Mouse (Mus musculus) brain, embryonic 14.5 days (tissue): Measurements from ENCODE around the gene Wbp2. TPM values are rescaled to one million over a fixed set of nuclear protein-coding genes. Genes with fewer than 3 reads are reported as not detected.
"Not testable (repeated sequence)": the region's sequence is repeated elsewhere in the genome, so short reads cannot be mapped to it uniquely, and the experiment has no call there.

Source experiments
- DNase-seq: peaks from one replicate; pipeline ENCODE4 v3.0.0-alpha.2; 2011; ENCODE audit warnings: low read depth
- CTCF ChIP-seq: fragments of 200-500 bp; IDR thresholded peaks from 2 replicates; pipeline ENCODE4 v1.5.1; 2012; ENCODE audit warnings: inconsistent platforms, mild to moderate bottlenecking, moderate library complexity, borderline replicate concordance; ENCODE audit not compliant: insufficient read depth, insufficient read length; ENCODE audit errors: extremely low read depth
- POLR2A ChIP-seq: fragments of 200-500 bp; IDR thresholded peaks from 2 replicates; pipeline ENCODE4 v1.6.1; 2012; ENCODE audit warnings: mild to moderate bottlenecking, inconsistent platforms, borderline replicate concordance; ENCODE audit not compliant: poor library complexity, insufficient read depth, insufficient read length, severe bottlenecking; ENCODE audit errors: extremely low read depth
- polyA plus RNA-seq: library from polyadenylated mRNA; depleted of rRNA; stranded (reverse); fragments of >200 nt; gene quantifications from 2 replicates; pipeline ENCODE4 v1.2.3, GENCODE M21; 2012

Wbp2 gene
- polyA plus RNA-seq, 1 experiment = 142 TPM

GRCm38 (mm10) chr11:116127156-116127980 lies 40.6 kb upstream of the Wbp2 start, which contains the start of gene Trim47:
Trim47 (minus strand) TSS chr11:116127210.
- peak; percentile 63 for DNase-seq
- TF ChIP-seq POLR2A (no peak), CTCF (no peak)

GRCm38 (mm10) chr11:116126261-116126660 lies 39.5 kb upstream of the Wbp2 start:
- DNase-seq = no peak
- no peak for TF ChIP-seq POLR2A
- no peak for TF ChIP-seq CTCF

GRCm38 (mm10) chr11:116121731-116122245 lies 35.0 kb upstream of the Wbp2 start:
- not testable (repeated sequence) for DNase-seq

GRCm38 (mm10) chr11:116117819-116118218 lies 31.0 kb upstream of the Wbp2 start:
- DNase-seq = no peak
- no peak; the same call in 1 of the 2 replicates for TF ChIP-seq CTCF
- no peak for TF ChIP-seq POLR2A

- no peak for TF ChIP-seq POLR2A
- no peak for TF ChIP-seq CTCF
- no peak for DNase-seq
Measured at GRCm38 (mm10) chr11:116117241-116117640, 30.4 kb upstream of the Wbp2 start.

DNA sequence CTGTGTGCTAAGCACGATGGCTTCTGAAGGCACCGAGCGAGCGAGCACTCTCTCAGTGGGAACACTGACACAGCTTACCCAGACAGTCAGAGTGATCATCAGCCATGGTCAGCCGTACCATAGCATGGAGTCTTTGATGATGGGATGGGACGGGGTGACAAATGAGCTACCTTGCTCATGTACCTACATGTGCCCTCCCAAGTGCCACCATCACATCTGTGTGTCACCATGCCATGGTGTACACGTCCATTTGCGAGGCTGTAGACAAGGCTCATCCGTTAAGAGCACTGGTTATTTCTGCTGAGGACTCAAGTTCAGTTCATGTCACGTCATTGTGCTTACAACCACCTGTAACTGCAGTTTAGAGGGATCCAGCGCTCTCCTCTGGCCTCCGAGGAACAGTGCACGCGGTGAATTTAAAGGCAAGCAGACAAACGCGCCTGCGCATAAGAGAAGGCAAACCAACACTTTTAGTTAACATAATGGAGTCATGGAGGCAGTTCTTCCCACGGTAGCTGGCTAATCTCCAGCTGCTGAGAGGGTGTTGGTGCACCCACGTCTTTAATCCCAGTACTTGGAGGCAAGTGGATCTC lies 24.9 kb upstream of the Wbp2 start:
- no peak for DNase-seq
- no peak for TF ChIP-seq POLR2A
- TF ChIP-seq CTCF = no peak

- no peak for TF ChIP-seq POLR2A
- 0 out of 2 replicates have a peak, but pooled peaks have one; percentile 4 for TF ChIP-seq CTCF
- DNase-seq = no peak
Measured at GRCm38 (mm10) chr11:116111067-116111466, 24.3 kb upstream of the Wbp2 start.

- TF ChIP-seq POLR2A = no peak
- TF ChIP-seq CTCF = no peak
- no peak for DNase-seq
Measured at GRCm38 (mm10) chr11:116110540-116110939, 23.7 kb upstream of the Wbp2 start.

DNA sequence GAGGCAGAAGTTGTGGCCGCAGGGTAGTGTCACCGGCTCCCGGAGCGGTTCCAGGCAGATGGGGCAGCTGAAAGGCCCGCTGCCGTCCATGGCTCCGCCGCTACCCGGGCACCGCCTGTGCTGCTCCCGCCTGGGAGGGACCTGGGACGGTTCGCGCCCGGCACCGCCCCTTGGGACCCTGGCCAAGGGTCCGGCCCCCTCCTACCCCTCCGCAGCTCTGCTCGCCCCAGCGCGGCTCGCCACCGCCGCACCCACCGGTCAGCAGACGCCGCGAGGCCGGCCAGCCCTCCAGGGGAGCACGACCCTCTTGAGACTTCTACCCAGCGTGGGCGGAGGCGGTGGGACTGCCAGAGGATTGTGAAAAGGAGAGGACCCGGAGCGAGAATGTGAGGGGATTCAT lies 23.3 kb upstream of the Wbp2 start:
- DNase-seq = no peak
- TF ChIP-seq POLR2A = no peak
- no peak for TF ChIP-seq CTCF

GRCm38 (mm10) chr11:116109441-116110081 lies 22.8 kb upstream of the Wbp2 start:
- TF ChIP-seq POLR2A = no peak
- TF ChIP-seq CTCF = no peak
- DNase-seq = no peak

- TF ChIP-seq CTCF (no peak), POLR2A (no peak)
- DNase-seq = no peak
Measured at GRCm38 (mm10) chr11:116108464-116109137, 21.8 kb upstream of the Wbp2 start.

DNA sequence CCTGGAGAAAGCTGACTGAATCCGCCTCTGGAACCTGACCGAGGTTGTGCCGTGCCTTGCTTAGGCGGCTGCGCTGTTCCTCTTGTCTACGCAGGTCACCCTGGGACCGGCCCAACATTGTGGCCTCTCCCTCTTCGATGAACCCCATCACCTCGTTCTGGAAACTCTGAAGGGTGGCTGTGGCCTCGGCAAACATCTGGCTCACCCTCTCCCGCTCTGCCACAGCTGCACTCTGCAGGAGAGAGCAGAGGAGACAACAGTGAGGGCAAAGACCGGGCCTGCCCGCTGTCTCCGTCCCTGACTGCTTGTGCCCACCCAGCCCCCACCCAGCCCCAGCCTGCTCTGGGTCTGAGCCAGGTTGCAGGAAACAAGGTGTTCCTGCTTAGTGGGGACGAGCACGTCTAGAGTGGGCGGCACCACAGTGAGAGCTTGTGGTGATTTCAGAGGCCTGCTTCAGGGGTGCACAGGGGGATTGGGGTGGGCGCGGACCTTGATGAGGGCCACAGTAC lies 21.0 kb upstream of the Wbp2 start:
- no peak for TF ChIP-seq CTCF
- TF ChIP-seq POLR2A = no peak
- no peak for DNase-seq
